Mouse (Mus musculus): ENCODE measurements around the gene Syce1l. TPM values are rescaled to one million over a fixed set of nuclear protein-coding genes. Genes with fewer than 3 reads are reported as not detected.
A peak's percentile ranks its signal among the peaks of the same experiment; 100 is the strongest.

The Syce1l gene
- total and polyA plus RNA-seq, 2 experiments from 2014 or later = not detected

DNA sequence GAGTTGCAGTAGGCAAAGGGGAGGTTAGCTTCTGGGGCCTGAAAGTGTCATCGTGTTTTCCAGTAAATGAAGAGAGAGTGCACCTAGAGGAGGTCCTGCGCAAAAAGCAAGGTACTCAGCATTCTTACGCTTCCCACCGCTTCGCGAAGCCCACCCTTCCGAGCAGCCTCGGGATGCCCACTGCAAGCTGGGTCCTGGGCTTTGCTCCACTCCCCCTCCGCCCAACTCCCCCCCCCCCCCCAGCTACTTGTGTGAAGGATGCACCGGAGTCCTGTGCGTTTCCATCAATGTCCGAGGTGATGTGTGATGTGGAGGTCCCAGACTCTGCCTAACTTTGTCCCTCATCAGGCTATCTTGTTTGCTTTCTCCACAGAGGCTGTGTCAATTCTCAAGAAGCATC lies 9.4 kb downstream of the Syce1l start:
- 85% methylated on average over 12 of the region's 12 CpGs for WGBS
- Histone ChIP-seq H3K27ac (ENCODE audit: low read depth) (no peak overlapping the region), H3K4me1 (ENCODE audit: control insufficient read depth, insufficient read depth) (no peaks in the 10 kb centered on the region), H3K36me3 (replicated peaks; ENCODE audit: control insufficient read depth, insufficient read depth, low read length) (no peaks in the 10 kb centered on the region), H3K9me3 (replicated peaks; ENCODE audit: control insufficient read depth, low read length) (no peaks in the 10 kb centered on the region), H3K9ac (replicated peaks; ENCODE audit: low read depth, low read length) (no peak overlapping the region), H3K27me3 (ENCODE audit: control insufficient read depth, insufficient read depth, low read length) (no peaks in the 10 kb centered on the region), H3K4me2 (ENCODE audit: low read depth, low read length) (no peak overlapping the region), H3K4me3 (ENCODE audit: low read depth, low read length) (no peak overlapping the region)
- no peak for ATAC-seq (ENCODE audit: insufficient read depth, low read depth)
- DNase-seq (ENCODE audit: low spot score) = no peak
- no peak for TF ChIP-seq CTCF (IDR thresholded peaks at IDR 0.05; ENCODE audit: low read depth)
- TF ChIP-seq EP300 (IDR thresholded peaks at IDR 0.05; ENCODE audit: low read depth) = no peak

DNA sequence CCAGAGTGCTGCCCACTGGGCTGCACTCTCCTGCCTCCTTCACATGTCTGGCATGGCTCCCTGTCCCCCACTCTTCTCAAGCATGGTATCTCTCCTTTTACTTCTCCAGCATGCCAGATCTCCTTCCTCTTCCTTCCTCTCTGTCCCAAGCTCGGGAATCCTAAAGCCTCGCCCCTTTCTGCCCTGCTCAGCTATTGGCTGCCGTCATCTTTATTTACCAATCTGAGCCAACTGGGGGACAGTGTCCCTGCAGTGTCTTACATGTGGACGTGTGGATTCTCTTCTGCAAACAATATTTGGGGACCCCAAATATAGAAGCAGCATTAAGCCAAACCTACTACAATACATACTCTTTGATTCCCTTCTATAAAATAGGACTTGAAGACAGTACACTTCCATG lies 10.1 kb downstream of the Syce1l start:
- ATAC-seq (ENCODE audit: insufficient read depth, low read depth) = no peak
- no peak for TF ChIP-seq EP300 (IDR thresholded peaks at IDR 0.05; ENCODE audit: low read depth)
- no peak for TF ChIP-seq CTCF (IDR thresholded peaks at IDR 0.05; ENCODE audit: low read depth)
- DNase-seq (ENCODE audit: low spot score) = no peak
- H3K27ac ChIP-seq (ENCODE audit: low read depth) = no peak overlapping the region
- H3K4me1 ChIP-seq (ENCODE audit: control insufficient read depth, insufficient read depth) = no peaks in the 10 kb centered on the region
- H3K9me3 ChIP-seq (replicated peaks; ENCODE audit: control insufficient read depth, low read length) = no peaks in the 10 kb centered on the region
- no peak overlapping the region for H3K4me2 ChIP-seq (ENCODE audit: low read depth, low read length)
- no peaks in the 10 kb centered on the region for H3K36me3 ChIP-seq (replicated peaks; ENCODE audit: control insufficient read depth, insufficient read depth, low read length)
- H3K4me3 ChIP-seq (ENCODE audit: low read depth, low read length) = no peak overlapping the region
- H3K9ac ChIP-seq (replicated peaks; ENCODE audit: low read depth, low read length) = no peak overlapping the region
- WGBS = 41% methylated on average over 4 of the region's 4 CpGs
- no peaks in the 10 kb centered on the region for H3K27me3 ChIP-seq (ENCODE audit: control insufficient read depth, insufficient read depth, low read length)

DNA sequence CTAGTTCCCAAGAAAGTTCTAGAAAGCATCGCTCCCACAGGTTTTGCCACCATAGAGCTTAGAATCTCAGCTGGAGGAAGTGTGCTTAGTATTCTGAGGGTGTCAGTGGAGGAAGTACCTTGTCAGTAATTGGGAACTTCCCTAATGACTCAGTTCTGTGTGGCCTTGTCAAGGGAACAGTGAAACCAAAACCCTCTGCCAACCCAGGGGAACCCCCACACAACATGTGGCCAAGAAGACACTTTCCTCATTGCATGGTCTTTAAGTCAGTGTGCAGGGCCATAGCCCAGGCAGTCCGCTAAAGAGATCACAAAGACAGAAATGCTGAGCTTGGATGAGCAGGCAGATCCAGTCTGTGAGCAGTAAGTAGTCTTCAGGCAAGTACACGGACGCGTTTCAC lies 13.1 kb downstream of the Syce1l start:
- H3K4me1 ChIP-seq (ENCODE audit: control insufficient read depth, insufficient read depth) = no peaks in the 10 kb centered on the region
- H3K27me3 ChIP-seq (ENCODE audit: control insufficient read depth, insufficient read depth, low read length) = no peaks in the 10 kb centered on the region
- no peaks in the 10 kb centered on the region for H3K9me3 ChIP-seq (replicated peaks; ENCODE audit: control insufficient read depth, low read length)
- H3K9ac ChIP-seq (replicated peaks; ENCODE audit: low read depth, low read length) = no peak overlapping the region
- no peak overlapping the region for H3K27ac ChIP-seq (ENCODE audit: low read depth)
- ATAC-seq (ENCODE audit: insufficient read depth, low read depth) (no peak), DNase-seq (ENCODE audit: low spot score) (no peak)
- H3K4me2 ChIP-seq (ENCODE audit: low read depth, low read length) = no peak overlapping the region
- WGBS = 80% methylated on average over 5 of the region's 5 CpGs
- no peak overlapping the region for H3K4me3 ChIP-seq (ENCODE audit: low read depth, low read length)
- no peaks in the 10 kb centered on the region for H3K36me3 ChIP-seq (replicated peaks; ENCODE audit: control insufficient read depth, insufficient read depth, low read length)
- TF ChIP-seq CTCF (IDR thresholded peaks at IDR 0.05; ENCODE audit: low read depth) (no peak), EP300 (IDR thresholded peaks at IDR 0.05; ENCODE audit: low read depth) (no peak)

DNA sequence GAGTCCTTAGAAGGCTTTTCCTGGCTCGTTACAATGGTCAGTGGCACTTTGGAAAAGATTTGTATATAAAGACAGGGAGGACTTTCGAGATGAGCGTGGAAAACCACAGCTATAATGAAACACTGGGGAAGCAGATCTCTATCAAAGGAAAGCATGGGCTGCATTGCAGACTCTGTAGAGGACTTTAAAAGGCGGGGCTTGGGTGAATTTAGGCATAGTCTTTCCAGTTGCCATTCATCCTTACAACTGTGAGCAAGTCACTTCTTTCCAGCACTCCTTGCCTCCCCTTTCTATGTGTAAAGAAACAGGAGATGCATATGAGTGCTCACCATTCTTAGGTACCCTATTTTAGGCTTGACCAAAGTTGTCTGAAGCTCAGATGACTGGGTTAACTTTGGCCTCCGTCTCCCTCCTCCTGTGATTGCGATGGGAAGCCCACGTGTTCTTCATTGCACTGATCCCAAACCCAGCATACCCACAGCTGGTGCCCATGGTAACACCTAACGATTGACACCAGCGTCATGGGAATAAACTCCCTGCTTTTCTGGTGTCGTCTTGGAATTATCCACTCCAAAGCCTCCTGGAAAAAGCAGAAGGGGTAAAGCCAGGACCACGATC lies 13.8 kb downstream of the Syce1l start:
- H3K27ac ChIP-seq (ENCODE audit: low read depth) = no peak overlapping the region
- no peaks in the 10 kb centered on the region for H3K27me3 ChIP-seq (ENCODE audit: control insufficient read depth, insufficient read depth, low read length)
- TF ChIP-seq EP300 (IDR thresholded peaks at IDR 0.05; ENCODE audit: low read depth) (no peak), CTCF (IDR thresholded peaks at IDR 0.05; ENCODE audit: low read depth) (no peak)
- H3K4me3 ChIP-seq (ENCODE audit: low read depth, low read length) = no peak overlapping the region
- H3K4me2 ChIP-seq (ENCODE audit: low read depth, low read length) = no peak overlapping the region
- ATAC-seq (ENCODE audit: insufficient read depth, low read depth) = no peak
- no peak overlapping the region for H3K9ac ChIP-seq (replicated peaks; ENCODE audit: low read depth, low read length)
- no peaks in the 10 kb centered on the region for H3K9me3 ChIP-seq (replicated peaks; ENCODE audit: control insufficient read depth, low read length)
- no peak for DNase-seq (ENCODE audit: low spot score)
- no peaks in the 10 kb centered on the region for H3K36me3 ChIP-seq (replicated peaks; ENCODE audit: control insufficient read depth, insufficient read depth, low read length)
- H3K4me1 ChIP-seq (ENCODE audit: control insufficient read depth, insufficient read depth) = no peaks in the 10 kb centered on the region
- WGBS = 72% methylated on average over 11 of the region's 11 CpGs

DNA sequence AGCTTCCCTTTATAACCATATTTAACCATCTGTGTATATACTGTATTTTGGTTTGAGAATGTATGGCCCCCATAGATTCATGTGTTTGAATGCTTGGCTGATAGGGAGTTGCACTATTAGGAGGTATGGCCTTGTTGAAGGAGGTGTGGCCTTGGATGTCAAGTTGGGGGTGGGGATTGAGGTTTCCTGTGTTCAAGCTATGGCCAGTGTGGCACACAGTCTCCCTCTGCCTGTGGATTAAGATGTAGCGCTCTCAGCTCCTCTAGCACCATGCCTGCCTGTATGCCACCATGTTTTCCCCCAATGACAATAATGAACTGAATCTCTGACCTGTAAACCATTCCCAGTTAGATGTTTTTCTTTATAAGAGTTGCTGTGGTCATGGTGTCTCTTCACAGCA lies 17.1 kb downstream of the Syce1l start:
- ATAC-seq (ENCODE audit: insufficient read depth, low read depth) = no peak
- 84% methylated on average over 1 of the region's 1 CpGs for WGBS

DNA sequence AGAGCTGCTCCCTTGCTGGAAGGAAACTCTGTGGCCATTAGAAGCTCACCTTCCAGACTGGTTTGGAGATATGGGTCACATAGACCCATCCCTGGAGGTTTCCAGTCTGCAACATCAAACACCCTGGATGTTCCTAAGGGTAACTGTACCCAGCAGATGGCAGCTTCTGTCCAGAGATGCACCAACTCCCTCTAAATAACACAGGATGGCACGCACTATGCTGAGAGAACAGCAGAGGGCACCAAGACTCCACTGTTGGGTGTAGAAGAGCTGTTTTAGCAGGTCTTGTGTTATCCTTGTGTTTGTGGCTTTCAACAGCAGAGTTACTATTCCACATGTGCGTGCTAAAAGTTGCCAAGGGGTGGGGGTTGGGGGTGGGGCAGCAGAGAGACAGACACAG lies 21.5 kb downstream of the Syce1l start:
- peak; percentile 55 for DNase-seq (ENCODE audit: low spot score)
- Histone ChIP-seq H3K27me3 (ENCODE audit: control insufficient read depth, insufficient read depth, low read length) (no peaks in the 10 kb centered on the region), H3K4me1 (ENCODE audit: control insufficient read depth, insufficient read depth) (no peaks in the 10 kb centered on the region), H3K4me2 (ENCODE audit: low read depth, low read length) (no peak overlapping the region), H3K36me3 (replicated peaks; ENCODE audit: control insufficient read depth, insufficient read depth, low read length) (no peaks in the 10 kb centered on the region), H3K4me3 (ENCODE audit: low read depth, low read length) (no peak overlapping the region), H3K27ac (ENCODE audit: low read depth) (no peak overlapping the region), H3K9ac (replicated peaks; ENCODE audit: low read depth, low read length) (no peak overlapping the region), H3K9me3 (replicated peaks; ENCODE audit: control insufficient read depth, low read length) (no peaks in the 10 kb centered on the region)
- ATAC-seq (ENCODE audit: insufficient read depth, low read depth) = peak; percentile 64; the same call in 1 of the 2 replicates
- TF ChIP-seq CTCF (IDR thresholded peaks at IDR 0.05; ENCODE audit: low read depth) (peak; percentile 99), EP300 (IDR thresholded peaks at IDR 0.05; ENCODE audit: low read depth) (no peak)
- 4% methylated on average over 2 of the region's 2 CpGs for WGBS

More for the DNA sequence above, 17.1 kb downstream of the Syce1l start:
- H3K9me3 ChIP-seq (replicated peaks; ENCODE audit: control insufficient read depth, low read length) = no peaks in the 10 kb centered on the region
- no peaks in the 10 kb centered on the region for H3K27me3 ChIP-seq (ENCODE audit: control insufficient read depth, insufficient read depth, low read length)
- H3K9ac ChIP-seq (replicated peaks; ENCODE audit: low read depth, low read length) = no peak overlapping the region
- H3K36me3 ChIP-seq (replicated peaks; ENCODE audit: control insufficient read depth, insufficient read depth, low read length) = no peaks in the 10 kb centered on the region
- TF ChIP-seq EP300 (IDR thresholded peaks at IDR 0.05; ENCODE audit: low read depth) (no peak), CTCF (IDR thresholded peaks at IDR 0.05; ENCODE audit: low read depth) (no peak)
- no peak overlapping the region for H3K4me3 ChIP-seq (ENCODE audit: low read depth, low read length)
- H3K4me1 ChIP-seq (ENCODE audit: control insufficient read depth, insufficient read depth) = no peaks in the 10 kb centered on the region
- no peak overlapping the region for H3K27ac ChIP-seq (ENCODE audit: low read depth)
- H3K4me2 ChIP-seq (ENCODE audit: low read depth, low read length) = no peak overlapping the region
- no peak for DNase-seq (ENCODE audit: low spot score)

Data from heart, postnatal 0 days (tissue).